Mouse (Mus musculus): ENCODE data around the gene Actl6b. TPM values are rescaled to one million over a fixed set of nuclear protein-coding genes. Genes with fewer than 3 reads are reported as not detected.
"Not testable (repeated sequence)": the region's sequence is repeated elsewhere in the genome, so short reads cannot be mapped to it uniquely, and the experiment has no call there.

The Actl6b gene
- total RNA-seq, 2 experiments from 2014 or later = 151 to 176 TPM

GRCm38 (mm10) chr5:137599600-137599999 lies 46.3 kb downstream of the Actl6b start:
- intact Hi-C loops (cut with DNase I) = no loop called here
- DNase-seq = no peak

- intact Hi-C loops (cut with DNase I) = no loop called here
- no peak for DNase-seq
These were observed 46.9 kb downstream of the Actl6b start for GRCm38 (mm10) chr5:137600281-137600618.

- peak; percentile 96 for DNase-seq
- intact Hi-C loops (cut with DNase I) = no loop called here
These were observed 47.5 kb downstream of the Actl6b start, which contains the start of gene Mospd3 for GRCm38 (mm10) chr5:137600619-137601364. Gene Mospd3, minus strand, starts transcription at chr5:137601058.

- no peak for DNase-seq
- intact Hi-C loops (cut with DNase I) = no loop called here
These were observed 48.0 kb downstream of the Actl6b start for GRCm38 (mm10) chr5:137601365-137601729.

GRCm38 (mm10) chr5:137607860-137608653 lies 54.7 kb downstream of the Actl6b start:
- intact Hi-C loops (cut with DNase I) = no loop called here
- no peak for DNase-seq

GRCm38 (mm10) chr5:137608654-137609190 lies 55.4 kb downstream of the Actl6b start:
- intact Hi-C loops (cut with DNase I) = no loop called here
- DNase-seq = no peak

- intact Hi-C loops (cut with DNase I) = no loop called here
- no peak for DNase-seq
These were observed 56.0 kb downstream of the Actl6b start for GRCm38 (mm10) chr5:137609292-137609691.

GRCm38 (mm10) chr5:137610056-137610455 lies 56.7 kb downstream of the Actl6b start:
- no peak for DNase-seq
- intact Hi-C loops (cut with DNase I) = no loop called here

- intact Hi-C loops (cut with DNase I) = no loop called here
- no peak for DNase-seq
These were observed 57.4 kb downstream of the Actl6b start for GRCm38 (mm10) chr5:137610548-137611244.

- DNase-seq = peak; percentile 35
These were observed 57.9 kb downstream of the Actl6b start for GRCm38 (mm10) chr5:137611245-137611602.

GRCm38 (mm10) chr5:137613076-137613475 lies 59.8 kb downstream of the Actl6b start:
- intact Hi-C loops (cut with DNase I) = no loop called here
- no peak for DNase-seq

More at GRCm38 (mm10) chr5:137611245-137611602, 57.9 kb downstream of the Actl6b start:
- intact Hi-C loops (cut with DNase I) = no loop called here

GRCm38 (mm10) chr5:137613550-137613949 lies 60.2 kb downstream of the Actl6b start, which contains the start of gene Pcolce:
Gene Pcolce, minus strand, starts transcription at chr5:137613784.
- DNase-seq = no peak
- intact Hi-C loops (cut with DNase I) = no loop called here

- intact Hi-C loops (cut with DNase I); DNase-seq: not testable (repeated sequence)
These were observed 61.6 kb downstream of the Actl6b start for GRCm38 (mm10) chr5:137614921-137615320.

- intact Hi-C loops (cut with DNase I) = no loop called here
- no peak for DNase-seq
These were observed 62.0 kb downstream of the Actl6b start for GRCm38 (mm10) chr5:137615347-137615746.

Small RNA genes within 50 kb of the gene (microRNA-seq; reads per million reads assigned to microRNA genes)
- gene Mir6418 = 1.2 reads per million

Other genes with a start within 250 kb of the Actl6b start
- 100 to 1,000 TPM; 214 to 236 TPM for gene Srrt, start 245.8 kb upstream of the Actl6b start, total RNA-seq (2021)
- 1 to 10 TPM; 7.1 to 8.0 TPM for gene Trip6, start 239.1 kb upstream of the Actl6b start, total RNA-seq (2021)
- 10 to 100 TPM; 28.8 to 31.5 TPM for gene Slc12a9, start 219.9 kb upstream of the Actl6b start, total RNA-seq (2021)
- 10 to 100 TPM in 1 of 2 experiments, 1 to 10 TPM in 1; 9.4 to 10.2 TPM for gene Ephb4, start 203.4 kb upstream of the Actl6b start, total RNA-seq (2021)
- under 1 TPM; 0.30 to 0.74 TPM for gene Zan, start 76.5 kb upstream of the Actl6b start, total RNA-seq (2021)
- gene Pop7, start 51.0 kb upstream of the Actl6b start, total RNA-seq (2021) = 10 to 100 TPM; 33.7 to 37.6 TPM
- 10 to 100 TPM; 56.5 to 63.6 TPM for gene Gigyf1, start 35.0 kb upstream of the Actl6b start, total RNA-seq (2021)
- not detected for gene Epo, start 20.3 kb upstream of the Actl6b start, total RNA-seq (2021)
- 1,000 to 10,000 TPM; 1,140 to 1,206 TPM for gene Gnb2, start 20.0 kb upstream of the Actl6b start, total RNA-seq (2021)
- gene Tfr2, start 16.3 kb downstream of the Actl6b start, total RNA-seq (2021) = 10 to 100 TPM; 28.3 to 28.8 TPM
- 10 to 100 TPM; 55.0 to 57.1 TPM for gene Mospd3, start 47.5 kb downstream of the Actl6b start, total RNA-seq (2021)
- gene Pcolce, start 60.3 kb downstream of the Actl6b start, total RNA-seq (2021) = 10 to 100 TPM; 12.6 to 15.1 TPM
- gene Fbxo24, start 75.5 kb downstream of the Actl6b start, total RNA-seq (2021) = under 1 TPM in 1 of 2 experiments, not detected in 1; 0.20 TPM
- 10 to 100 TPM; 13.7 to 13.9 TPM for gene Lrch4, start 75.6 kb downstream of the Actl6b start, total RNA-seq (2021)
- gene Gm20605, start 75.7 kb downstream of the Actl6b start, total RNA-seq (2021) = 10 to 100 TPM in 1 of 2 experiments, 1 to 10 TPM in 1; 9.9 to 10.2 TPM
- gene Sap25, start 87.8 kb downstream of the Actl6b start, total RNA-seq (2021) = 1 to 10 TPM; 2.8 to 4.9 TPM
- under 1 TPM in 1 of 2 experiments, not detected in 1; 0.28 TPM for gene Irs3, start 92.2 kb downstream of the Actl6b start, total RNA-seq (2021)
- gene Agfg2, start 131.2 kb downstream of the Actl6b start, total RNA-seq (2021) = 10 to 100 TPM; 23.9 to 24.7 TPM
- 100 to 1,000 TPM; 195 to 197 TPM for gene Nyap1, start 188.1 kb downstream of the Actl6b start, total RNA-seq (2021)
- 10 to 100 TPM; 61.6 to 71.9 TPM for gene Tsc22d4, start 192.2 kb downstream of the Actl6b start, total RNA-seq (2021)
- 10 to 100 TPM; 28.4 to 38.6 TPM for gene Ppp1r35, start 225.3 kb downstream of the Actl6b start, total RNA-seq (2021)
- gene Mepce, start 234.1 kb downstream of the Actl6b start, total RNA-seq (2021) = 10 to 100 TPM; 32.9 to 35.2 TPM
- gene Zcwpw1, start 234.3 kb downstream of the Actl6b start, total RNA-seq (2021) = 1 to 10 TPM; 5.4 to 6.1 TPM